Mouse (Mus musculus): ENCODE results near the gene Setd5. TPM values are rescaled to one million over a fixed set of nuclear protein-coding genes. Genes with fewer than 3 reads are reported as not detected.

Gene Setd5
- polyA plus RNA-seq, 1 experiment from 2014 or later = 33.4 TPM

GRCm38 (mm10) chr6:113076012-113076685 lies 1.0 kb upstream of the Setd5 start:
- WGBS (ENCODE audit: missing documents) = under 1% methylated on average over 45 of the region's 55 CpGs
- peaks cover 83% of the 10 kb centered on the region for H3K79me2 ChIP-seq (ENCODE audit: inconsistent target)
- peak overlapping the region; percentile 72 for H3K4me3 ChIP-seq (ENCODE audit: inconsistent target)
- H3K36me3 ChIP-seq (ENCODE audit: inconsistent target) = no peaks in the 10 kb centered on the region
- peak overlapping the region; percentile 93 for H3K27ac ChIP-seq

DNA sequence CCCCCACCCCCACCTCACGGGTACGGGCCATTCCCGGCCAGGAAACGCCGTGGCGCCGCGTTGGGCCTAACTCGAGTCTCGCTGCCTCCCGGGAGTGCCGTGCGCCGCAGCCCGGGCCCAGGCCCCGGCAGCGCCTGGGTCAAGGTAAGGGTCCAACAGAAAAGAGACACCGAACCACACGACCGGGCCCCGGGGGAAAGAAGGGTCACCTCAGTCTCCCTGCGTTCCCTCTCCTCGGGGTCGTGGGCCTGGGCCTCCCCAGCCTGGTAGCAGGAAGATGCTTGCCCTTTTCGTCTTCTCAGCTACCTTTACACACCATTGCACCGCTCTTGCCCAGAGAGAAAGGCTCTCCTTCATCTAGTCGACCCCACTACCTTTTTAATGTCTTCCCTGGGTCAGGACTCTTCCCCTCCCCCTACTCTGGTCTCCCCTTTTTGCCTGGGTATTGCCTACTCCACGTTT lies 435 bp downstream of the Setd5 start:
- under 1% methylated on average over 23 of the region's 28 CpGs for WGBS (ENCODE audit: missing documents)

GRCm38 (mm10) chr6:113078031-113078721 lies 1.0 kb downstream of the Setd5 start:
- under 1% methylated on average over 18 of the region's 18 CpGs for WGBS (ENCODE audit: missing documents)
- H3K27ac ChIP-seq = peak overlapping the region; percentile 96

More for the DNA sequence above, 435 bp downstream of the Setd5 start:
- no peaks in the 10 kb centered on the region for H3K36me3 ChIP-seq (ENCODE audit: inconsistent target)
- peak overlapping the region; percentile 82 for H3K4me3 ChIP-seq (ENCODE audit: inconsistent target)
- H3K27ac ChIP-seq = peak overlapping the region; percentile 96
- peaks cover 83% of the 10 kb centered on the region for H3K79me2 ChIP-seq (ENCODE audit: inconsistent target)

GRCm38 (mm10) chr6:113079492-113079891 lies 2.3 kb downstream of the Setd5 start:
- Histone ChIP-seq H3K36me3 (ENCODE audit: inconsistent target) (no peaks in the 10 kb centered on the region), H3K4me3 (ENCODE audit: inconsistent target) (peak overlapping the region; percentile 82), H3K27ac (peak overlapping the region; percentile 17; the same call in 1 of the 2 replicates), H3K79me2 (ENCODE audit: inconsistent target) (peaks cover 83% of the 10 kb centered on the region)
- WGBS (ENCODE audit: missing documents) = 3% methylated on average over 3 of the region's 3 CpGs

More at GRCm38 (mm10) chr6:113078031-113078721, 1.0 kb downstream of the Setd5 start:
- Histone ChIP-seq H3K79me2 (ENCODE audit: inconsistent target) (peaks cover 83% of the 10 kb centered on the region), H3K4me3 (ENCODE audit: inconsistent target) (peak overlapping the region; percentile 82), H3K36me3 (ENCODE audit: inconsistent target) (no peaks in the 10 kb centered on the region)

DNA sequence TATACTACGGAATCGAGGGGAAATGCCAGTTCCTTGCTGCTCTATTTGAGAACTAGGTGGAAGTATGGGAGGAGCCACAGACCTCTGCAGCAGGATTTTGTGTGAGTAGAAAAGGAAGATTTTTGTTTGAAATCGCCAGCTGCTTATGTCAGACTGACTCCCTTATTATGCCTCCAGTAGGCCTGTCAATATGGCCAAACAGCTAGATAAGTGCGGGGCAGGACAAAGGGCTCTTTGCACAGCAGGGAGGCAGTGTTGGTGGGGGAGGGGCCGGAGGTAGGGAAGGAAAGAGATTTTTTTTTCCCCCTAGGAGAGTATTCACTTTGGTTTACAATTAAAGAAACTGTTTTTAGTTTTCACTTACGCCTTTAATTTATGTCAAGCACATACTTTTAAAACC lies 5.1 kb downstream of the Setd5 start:
- WGBS (ENCODE audit: missing documents) = 48% methylated on average over 6 of the region's 6 CpGs

GRCm38 (mm10) chr6:113084590-113084989 lies 7.4 kb downstream of the Setd5 start:
- Histone ChIP-seq H3K4me3 (ENCODE audit: inconsistent target) (no peak overlapping the region), H3K27ac (no peak overlapping the region)

More for the DNA sequence above, 5.1 kb downstream of the Setd5 start:
- no peak overlapping the region for H3K27ac ChIP-seq
- no peaks in the 10 kb centered on the region for H3K36me3 ChIP-seq (ENCODE audit: inconsistent target)
- peaks cover 97% of the 10 kb centered on the region for H3K79me2 ChIP-seq (ENCODE audit: inconsistent target)
- no peak overlapping the region for H3K4me3 ChIP-seq (ENCODE audit: inconsistent target)

GRCm38 (mm10) chr6:113093206-113093605 lies 16.0 kb downstream of the Setd5 start:
- H3K27ac ChIP-seq = no peak overlapping the region
- peaks cover 100% of the 10 kb centered on the region for H3K79me2 ChIP-seq (ENCODE audit: inconsistent target)
- no peaks in the 10 kb centered on the region for H3K36me3 ChIP-seq (ENCODE audit: inconsistent target)
- no peak overlapping the region for H3K4me3 ChIP-seq (ENCODE audit: inconsistent target)
- 100% methylated on average over 3 of the region's 3 CpGs for WGBS (ENCODE audit: missing documents)

More at GRCm38 (mm10) chr6:113084590-113084989, 7.4 kb downstream of the Setd5 start:
- WGBS (ENCODE audit: missing documents) = 64% methylated on average over 4 of the region's 4 CpGs
- H3K79me2 ChIP-seq (ENCODE audit: inconsistent target) = peaks cover 100% of the 10 kb centered on the region
- no peaks in the 10 kb centered on the region for H3K36me3 ChIP-seq (ENCODE audit: inconsistent target)

DNA sequence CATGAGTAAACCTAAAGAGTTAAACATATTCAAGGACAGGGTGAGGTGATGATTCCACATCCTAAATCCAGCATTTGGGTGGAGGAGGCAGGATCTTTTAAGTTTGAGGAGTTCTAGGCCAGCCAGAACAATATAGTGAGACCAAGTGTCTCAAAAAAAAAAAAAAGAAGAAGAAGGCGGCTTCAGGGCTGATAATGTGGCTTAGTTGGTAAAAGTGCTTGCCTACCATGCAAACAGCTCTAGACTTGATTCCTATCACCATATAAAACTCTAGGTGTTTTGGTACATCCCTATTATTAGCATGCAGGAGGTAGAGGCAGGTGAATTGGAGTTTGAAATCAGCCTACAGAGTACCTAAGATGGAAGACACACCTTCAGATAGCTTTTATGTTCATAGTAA lies 18.4 kb downstream of the Setd5 start:
- Histone ChIP-seq H3K4me3 (ENCODE audit: inconsistent target) (no peak overlapping the region), H3K79me2 (ENCODE audit: inconsistent target) (peaks cover 99% of the 10 kb centered on the region), H3K36me3 (ENCODE audit: inconsistent target) (no peaks in the 10 kb centered on the region), H3K27ac (no peak overlapping the region)
- WGBS (ENCODE audit: missing documents) = 33% methylated on average over 1 of the region's 1 CpGs

DNA sequence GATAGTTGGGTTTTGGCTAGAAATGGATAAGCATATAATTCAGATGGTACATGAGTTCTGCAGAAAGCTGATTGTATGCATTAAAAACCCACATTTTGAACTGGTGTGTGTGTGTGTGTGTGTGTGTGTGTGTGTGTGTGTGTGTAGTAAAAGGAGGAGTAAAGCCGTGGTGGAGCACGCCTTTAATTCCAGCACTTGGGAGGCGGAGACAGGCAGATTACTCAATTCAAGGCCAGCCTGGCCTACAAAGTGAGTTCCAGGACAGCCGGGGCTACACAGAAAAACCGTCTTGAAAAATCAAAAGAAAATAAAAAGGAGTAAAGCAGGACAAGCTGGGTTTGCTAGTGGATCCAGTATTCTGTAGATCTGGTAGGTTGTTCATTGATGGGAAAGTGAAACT lies 20.5 kb downstream of the Setd5 start:
- 76% methylated on average over 5 of the region's 5 CpGs for WGBS (ENCODE audit: missing documents)
- no peak overlapping the region for H3K27ac ChIP-seq

GRCm38 (mm10) chr6:113099640-113100289 lies 22.6 kb downstream of the Setd5 start:
- peaks cover 99% of the 10 kb centered on the region for H3K79me2 ChIP-seq (ENCODE audit: inconsistent target)
- 17% methylated on average over 5 of the region's 5 CpGs for WGBS (ENCODE audit: missing documents)
- H3K36me3 ChIP-seq (ENCODE audit: inconsistent target) = no peaks in the 10 kb centered on the region
- no peak overlapping the region for H3K4me3 ChIP-seq (ENCODE audit: inconsistent target)
- H3K27ac ChIP-seq = peak overlapping the region; percentile 28

More for the DNA sequence above, 20.5 kb downstream of the Setd5 start:
- no peaks in the 10 kb centered on the region for H3K36me3 ChIP-seq (ENCODE audit: inconsistent target)
- no peak overlapping the region for H3K4me3 ChIP-seq (ENCODE audit: inconsistent target)
- H3K79me2 ChIP-seq (ENCODE audit: inconsistent target) = peaks cover 99% of the 10 kb centered on the region

DNA sequence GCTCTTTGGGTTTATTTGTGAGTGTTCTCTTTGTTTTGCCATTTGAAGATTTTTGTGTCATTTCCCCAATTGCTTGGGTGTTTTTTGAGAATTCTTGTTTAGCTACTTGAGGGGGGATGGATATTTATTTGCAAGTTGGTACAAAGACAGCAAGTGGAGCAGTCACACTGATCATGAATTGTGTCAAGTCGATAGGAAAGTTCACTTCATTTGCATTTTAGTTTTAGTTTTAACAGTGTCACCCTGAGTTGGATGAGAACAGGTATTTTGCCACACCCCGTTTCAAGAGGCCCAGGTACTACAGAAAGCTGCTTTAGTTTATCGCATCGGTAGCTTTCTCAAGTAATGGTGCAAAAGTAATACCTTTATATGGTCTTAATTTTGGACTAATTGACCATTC lies 25.4 kb downstream of the Setd5 start:
- Histone ChIP-seq H3K36me3 (ENCODE audit: inconsistent target) (peaks cover 15% of the 10 kb centered on the region; the same call in 1 of the 2 replicates), H3K79me2 (ENCODE audit: inconsistent target) (peaks cover 99% of the 10 kb centered on the region), H3K27ac (no peak overlapping the region), H3K4me3 (ENCODE audit: inconsistent target) (no peak overlapping the region)
- WGBS (ENCODE audit: missing documents) = 95% methylated on average over 4 of the region's 4 CpGs

DNA sequence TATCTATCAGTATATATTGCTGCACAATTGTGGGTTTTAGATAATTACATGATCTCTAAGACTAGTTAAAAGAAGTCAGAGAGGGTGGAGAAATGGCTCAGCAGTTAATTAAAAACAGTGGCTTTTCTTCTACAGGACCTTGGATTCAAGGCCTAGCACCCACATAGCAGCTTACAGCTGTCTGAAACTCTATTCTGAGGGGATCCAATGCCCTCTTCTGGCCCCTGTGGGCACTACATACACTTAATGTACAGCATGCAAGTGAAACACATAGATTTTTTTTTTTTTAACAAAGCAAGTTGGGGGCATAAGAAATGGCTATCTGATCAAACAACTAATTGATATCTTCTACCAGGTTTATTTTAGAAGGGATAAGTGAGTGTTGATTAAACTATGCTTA lies 26.6 kb downstream of the Setd5 start:
- H3K27ac ChIP-seq = no peak overlapping the region
- H3K4me3 ChIP-seq (ENCODE audit: inconsistent target) = no peak overlapping the region
- H3K36me3 ChIP-seq (ENCODE audit: inconsistent target) = peaks cover 19% of the 10 kb centered on the region; the same call in 1 of the 2 replicates
- H3K79me2 ChIP-seq (ENCODE audit: inconsistent target) = peaks cover 99% of the 10 kb centered on the region

GRCm38 (mm10) chr6:113109378-113109777 lies 32.2 kb downstream of the Setd5 start:
- Histone ChIP-seq H3K79me2 (ENCODE audit: inconsistent target) (peaks cover 88% of the 10 kb centered on the region), H3K4me3 (ENCODE audit: inconsistent target) (no peak overlapping the region), H3K36me3 (ENCODE audit: inconsistent target) (peaks cover 71% of the 10 kb centered on the region), H3K27ac (no peak overlapping the region)
- 91% methylated on average over 3 of the region's 3 CpGs for WGBS (ENCODE audit: missing documents)

GRCm38 (mm10) chr6:113109956-113110355 lies 32.8 kb downstream of the Setd5 start:
- WGBS (ENCODE audit: missing documents) = 91% methylated on average over 7 of the region's 7 CpGs
- peaks cover 82% of the 10 kb centered on the region for H3K79me2 ChIP-seq (ENCODE audit: inconsistent target)
- H3K27ac ChIP-seq = no peak overlapping the region
- peaks cover 75% of the 10 kb centered on the region for H3K36me3 ChIP-seq (ENCODE audit: inconsistent target)
- no peak overlapping the region for H3K4me3 ChIP-seq (ENCODE audit: inconsistent target)
